8 mouse cellular contexts compared by ENCODE assay signal in the genomic region with DNA sequence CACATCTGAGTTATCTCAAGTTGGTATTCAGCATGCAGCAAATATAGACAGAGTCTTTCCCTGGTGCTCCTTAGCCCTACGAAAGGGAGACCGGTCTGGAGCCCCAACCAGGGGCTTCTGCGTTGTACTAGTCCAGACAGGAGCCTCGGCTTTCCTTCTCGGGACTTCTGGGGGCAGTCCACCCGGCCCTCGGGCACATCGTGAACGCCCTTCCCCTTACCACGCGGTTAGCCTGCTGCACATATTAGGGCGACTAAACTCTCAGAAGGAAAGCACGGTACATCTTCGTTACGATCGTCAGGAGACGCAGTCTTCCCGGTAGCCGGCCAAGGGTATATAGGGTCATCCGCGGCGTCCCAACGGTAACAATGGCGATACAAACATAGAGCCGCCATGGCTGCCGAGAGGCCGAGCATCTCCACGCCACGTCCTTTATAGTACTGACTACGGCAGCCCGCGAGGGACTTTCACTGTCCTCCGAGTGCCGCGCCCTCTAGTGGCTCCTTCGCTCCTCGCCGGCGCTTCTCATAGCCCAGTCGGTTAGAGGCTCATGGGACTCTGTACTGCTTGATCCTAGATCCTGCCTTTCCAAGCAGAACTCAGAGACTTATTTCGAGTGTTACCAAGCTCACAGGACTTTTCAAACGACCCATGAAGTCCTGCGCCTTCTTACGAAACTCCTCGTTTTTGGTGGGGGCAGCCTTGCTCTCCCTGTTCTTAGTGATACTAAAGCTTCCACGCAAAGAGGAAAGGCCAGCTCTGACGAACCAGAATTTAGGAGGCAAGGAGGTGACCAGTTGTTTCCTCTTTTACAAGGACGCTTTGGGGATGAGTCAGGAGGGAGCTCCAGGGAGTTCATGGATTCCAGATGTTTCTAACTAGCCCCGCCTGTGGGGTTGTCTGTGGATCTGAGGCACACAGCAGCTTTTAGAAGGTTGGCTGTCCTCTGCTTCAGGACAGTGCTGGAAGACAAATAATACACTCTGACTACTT. TPM values are rescaled to one million over a fixed set of nuclear protein-coding genes. Genes with fewer than 3 reads are reported as not detected.
A peak's percentile ranks its signal among the peaks of the same experiment; 100 is the strongest.
DNase-seq lines count a peak whose midpoint lies in the region; ATAC-seq and TF ChIP-seq lines count a peak whose summit lies in the region.

No protein-coding gene starts in this region.

- H3K9me3 ChIP-seq in E14TG2a.4 (ENCODE audit: low read length) = no peaks in the 10 kb centered on the region
- no peaks in the 10 kb centered on the region for H3K9me3 ChIP-seq in forebrain, embryonic 12.5 days
- no peaks in the 10 kb centered on the region for H3K9me3 ChIP-seq in heart, postnatal 0 days (replicated peaks; ENCODE audit: control insufficient read depth, low read length)
- H3K9me3 ChIP-seq in liver, embryonic 14.5 days (ENCODE audit: control insufficient read depth, low read length) = no peaks in the 10 kb centered on the region
- no peaks in the 10 kb centered on the region for H3K9me3 ChIP-seq in stomach, embryonic 15.5 days

- no peaks in the 10 kb centered on the region for H3K27me3 ChIP-seq in E14TG2a.4 (ENCODE audit: insufficient read depth, low read length)
- H3K27me3 ChIP-seq in forebrain, embryonic 12.5 days = no peaks in the 10 kb centered on the region
- H3K27me3 ChIP-seq in heart, postnatal 0 days (ENCODE audit: control insufficient read depth, insufficient read depth, low read length) = no peaks in the 10 kb centered on the region
- no peaks in the 10 kb centered on the region for H3K27me3 ChIP-seq in liver, embryonic 14.5 days (ENCODE audit: control insufficient read depth, insufficient read depth, low read length)
- H3K27me3 ChIP-seq in stomach, embryonic 15.5 days (replicated peaks) = no peaks in the 10 kb centered on the region

- peak; percentile 57; the same call in 1 of the 2 replicates for TF ChIP-seq EP300 in heart, postnatal 0 days (IDR thresholded peaks at IDR 0.05; ENCODE audit: low read depth)
- no peak; the same call in 1 of the 2 replicates for TF ChIP-seq EP300 in liver, embryonic 14.5 days (IDR thresholded peaks at IDR 0.05; ENCODE audit: low read depth)

- 4% methylated on average over 49 of the region's 49 CpGs for WGBS in forebrain, embryonic 12.5 days
- WGBS in heart, postnatal 0 days = 5% methylated on average over 49 of the region's 49 CpGs
- 4% methylated on average over 49 of the region's 49 CpGs for WGBS in liver, embryonic 14.5 days (ENCODE audit: insufficient replicate concordance)
- 3% methylated on average over 49 of the region's 49 CpGs for WGBS in stomach, embryonic 15.5 days

- ATAC-seq in forebrain, embryonic 12.5 days (ENCODE audit: low FRiP score) = peak; percentile 86
- ATAC-seq in heart, postnatal 0 days (ENCODE audit: insufficient read depth, low read depth) = peak; percentile 85
- ATAC-seq in liver, embryonic 14.5 days (ENCODE audit: insufficient read depth) = peak; percentile 72
- peak; percentile 81 for ATAC-seq in stomach, embryonic 15.5 days (ENCODE audit: insufficient read depth, low FRiP score, low read depth)

- H3K4me3 ChIP-seq in E14TG2a.4 (replicated peaks; ENCODE audit: low read length) = peak overlapping the region; percentile 100
- H3K4me3 ChIP-seq in forebrain, embryonic 12.5 days (replicated peaks) = peak overlapping the region; percentile 93
- peak overlapping the region; percentile 86 for H3K4me3 ChIP-seq in heart, postnatal 0 days (ENCODE audit: low read depth, low read length)
- H3K4me3 ChIP-seq in liver, embryonic 14.5 days (ENCODE audit: insufficient read depth in 1 of 2, low read depth in 2 of 2, low read length in 2 of 2) = peak overlapping the region; percentile 85 to 100
- peak overlapping the region; percentile 97 for H3K4me3 ChIP-seq in stomach, embryonic 15.5 days (replicated peaks)

- TF ChIP-seq CTCF in E14TG2a.4 (conservative IDR thresholded peaks at IDR 0.05; ENCODE audit: low read length) = peak; percentile 80
- TF ChIP-seq CTCF in heart, postnatal 0 days (IDR thresholded peaks at IDR 0.05; ENCODE audit: low read depth) = peak; percentile 93
- peak; percentile 98 for TF ChIP-seq CTCF in liver, embryonic 14.5 days (IDR thresholded peaks at IDR 0.05; ENCODE audit: low read depth)

- H3K4me2 ChIP-seq in forebrain, embryonic 12.5 days = peak overlapping the region; percentile 87
- H3K4me2 ChIP-seq in heart, postnatal 0 days (ENCODE audit: low read depth, low read length) = peak overlapping the region; percentile 73
- peak overlapping the region; percentile 82 for H3K4me2 ChIP-seq in liver, embryonic 14.5 days (ENCODE audit: low read depth)
- peak overlapping the region; percentile 80 for H3K4me2 ChIP-seq in stomach, embryonic 15.5 days

- peaks cover 43% of the 10 kb centered on the region for H3K36me3 ChIP-seq in E14TG2a.4 (ENCODE audit: insufficient read depth, low read length)
- H3K36me3 ChIP-seq in forebrain, embryonic 12.5 days (replicated peaks) = peaks cover 35% of the 10 kb centered on the region
- peaks cover 29% of the 10 kb centered on the region for H3K36me3 ChIP-seq in heart, postnatal 0 days (replicated peaks; ENCODE audit: control insufficient read depth, insufficient read depth, low read length)
- H3K36me3 ChIP-seq in liver, embryonic 14.5 days (replicated peaks; ENCODE audit: control insufficient read depth, insufficient read depth, low read depth) = peaks cover 22% of the 10 kb centered on the region
- H3K36me3 ChIP-seq in stomach, embryonic 15.5 days = peaks cover 28% of the 10 kb centered on the region

- H3K27ac ChIP-seq in forebrain, embryonic 12.5 days = peak overlapping the region; percentile 82
- H3K27ac ChIP-seq in heart, postnatal 0 days (ENCODE audit: low read depth) = peak overlapping the region; percentile 80
- peak overlapping the region; percentile 69 for H3K27ac ChIP-seq in liver, embryonic 14.5 days
- peak overlapping the region; percentile 87 for H3K27ac ChIP-seq in stomach, embryonic 15.5 days

- peak overlapping the region; percentile 95 for H3K9ac ChIP-seq in forebrain, embryonic 12.5 days
- peak overlapping the region; percentile 83 for H3K9ac ChIP-seq in heart, postnatal 0 days (replicated peaks; ENCODE audit: low read depth, low read length)
- peak overlapping the region; percentile 91 for H3K9ac ChIP-seq in liver, embryonic 14.5 days (replicated peaks)
- peak overlapping the region; percentile 97 for H3K9ac ChIP-seq in stomach, embryonic 15.5 days

- peak; percentile 94 for DNase-seq in c-Kit-positive CD71-positive TER-119-positive erythroid progenitor cells, embryonic 14.5 days (ENCODE audit: low spot score)
- DNase-seq in heart, postnatal 0 days (ENCODE audit: low spot score) = peak; percentile 90
- peak; percentile 97 to 99 for DNase-seq in kidney, postnatal 36 days
- DNase-seq in liver, embryonic 14.5 days (ENCODE audit: low read depth in 3 of 3, low spot score in 3 of 3) = peak; percentile 86 to 87 (median 86)
- DNase-seq in neural tube, embryonic 10.5 days (ENCODE audit: extremely low spot score, low spot score) = peak; percentile 99

- peaks cover 73% of the 10 kb centered on the region for H3K4me1 ChIP-seq in E14TG2a.4 (replicated peaks; ENCODE audit: low read depth, low read length)
- peaks cover 21% of the 10 kb centered on the region for H3K4me1 ChIP-seq in forebrain, embryonic 12.5 days
- H3K4me1 ChIP-seq in heart, postnatal 0 days (ENCODE audit: control insufficient read depth, insufficient read depth) = peaks cover 19% of the 10 kb centered on the region
- peaks cover 7 to 26% of the 10 kb centered on the region in 2 experiments for H3K4me1 ChIP-seq in liver, embryonic 14.5 days (replicated peaks; ENCODE audit: control insufficient read depth in 2 of 2, insufficient read depth in 2 of 2, low read length in 1 of 2)
- H3K4me1 ChIP-seq in stomach, embryonic 15.5 days = peaks cover 27% of the 10 kb centered on the region

RNA-seq across cellular contexts. Expression of gene Fam69b, which starts 11.9 kb away (rescaled TPM):
- polyA plus RNA-seq in forebrain, embryonic 12.5 days (2016; fragmentation: Nextera tagmentation; extraction: Ambion mirVana) = 67.1 and 67.2 TPM in 2 replicates
- 16.5 and 23.2 TPM in 2 replicates for total RNA-seq in heart, postnatal 0 days (2014; rRNA removed; ENCODE audit: low replicate concordance)
- polyA plus RNA-seq in heart, postnatal 0 days (2015; fragmentation: Nextera tagmentation; extraction: Ambion mirVana) = 7.7 and 9.7 TPM in 2 replicates
- 0.78 and 0.94 TPM in 2 replicates for polyA plus RNA-seq in liver, embryonic 14.5 days (2012; rRNA removed)
- 0.70 and 0.78 TPM in 2 replicates for polyA plus RNA-seq in liver, embryonic 14.5 days (2014; fragmentation: Nextera tagmentation; extraction: Ambion mirVana)
- polyA plus RNA-seq in stomach, embryonic 15.5 days (2015; fragmentation: Nextera tagmentation; extraction: Ambion mirVana) = 28.9 and 33.7 TPM in 2 replicates

RNA-seq across cellular contexts. Expression of gene Lcn4, which starts 30.9 kb away (rescaled TPM):
- not detected in 2 replicates for polyA plus RNA-seq in forebrain, embryonic 12.5 days (2016; fragmentation: Nextera tagmentation; extraction: Ambion mirVana)
- not detected in 2 replicates for total RNA-seq in heart, postnatal 0 days (2014; rRNA removed; ENCODE audit: low replicate concordance)
- not detected in 2 replicates for polyA plus RNA-seq in heart, postnatal 0 days (2015; fragmentation: Nextera tagmentation; extraction: Ambion mirVana)
- polyA plus RNA-seq in liver, embryonic 14.5 days (2012; rRNA removed) = not detected in 2 replicates
- not detected in 2 replicates for polyA plus RNA-seq in liver, embryonic 14.5 days (2014; fragmentation: Nextera tagmentation; extraction: Ambion mirVana)
- polyA plus RNA-seq in stomach, embryonic 15.5 days (2015; fragmentation: Nextera tagmentation; extraction: Ambion mirVana) = not detected in 2 replicates

RNA-seq across cellular contexts. Expression of gene Agpat2, which starts 35.9 kb away (rescaled TPM):
- 5.4 and 6.7 TPM in 2 replicates for polyA plus RNA-seq in forebrain, embryonic 12.5 days (2016; fragmentation: Nextera tagmentation; extraction: Ambion mirVana)
- total RNA-seq in heart, postnatal 0 days (2014; rRNA removed; ENCODE audit: low replicate concordance) = 41.0 and 49.3 TPM in 2 replicates
- 23.9 and 24.1 TPM in 2 replicates for polyA plus RNA-seq in heart, postnatal 0 days (2015; fragmentation: Nextera tagmentation; extraction: Ambion mirVana)
- polyA plus RNA-seq in liver, embryonic 14.5 days (2012; rRNA removed) = 27.2 and 29.8 TPM in 2 replicates
- polyA plus RNA-seq in liver, embryonic 14.5 days (2014; fragmentation: Nextera tagmentation; extraction: Ambion mirVana) = 31.4 and 32.8 TPM in 2 replicates
- 60.1 and 63.4 TPM in 2 replicates for polyA plus RNA-seq in stomach, embryonic 15.5 days (2015; fragmentation: Nextera tagmentation; extraction: Ambion mirVana)

RNA-seq across cellular contexts. Expression of gene Gm20532, which starts 53.7 kb away (rescaled TPM):
- not detected in 2 replicates for polyA plus RNA-seq in forebrain, embryonic 12.5 days (2016; fragmentation: Nextera tagmentation; extraction: Ambion mirVana)
- not detected in 2 replicates for total RNA-seq in heart, postnatal 0 days (2014; rRNA removed; ENCODE audit: low replicate concordance)
- not detected in 2 replicates for polyA plus RNA-seq in heart, postnatal 0 days (2015; fragmentation: Nextera tagmentation; extraction: Ambion mirVana)
- not detected in 2 replicates for polyA plus RNA-seq in liver, embryonic 14.5 days (2012; rRNA removed)
- polyA plus RNA-seq in liver, embryonic 14.5 days (2014; fragmentation: Nextera tagmentation; extraction: Ambion mirVana) = not detected in 2 replicates
- polyA plus RNA-seq in stomach, embryonic 15.5 days (2015; fragmentation: Nextera tagmentation; extraction: Ambion mirVana) = not detected in 2 replicates

Comparison
In these comparisons a context has a peak if more than half of its experiments do, and no peak if none do; other contexts are left out.
1. Peak in every context shown above with its lines: DNase-seq, ATAC-seq, H3K4me3 ChIP-seq and H3K27ac ChIP-seq.